Mouse (Mus musculus) layer of hippocampus, adult 2 months (tissue): ENCODE measurements at regions not wholly inside any gene's neighbourhood (a gene's known extent, or its start where the extent isn't known, plus 50 kb on each side); places are given as distances from the start of the nearest gene placed in this dataset.

Experiments used
- DNase-seq, 2 experiments: peaks; one replicate each; pipeline ENCODE4 v3.0.0; 2022; ENCODE audit warnings: low spot score in 2 of 2
- H3K27ac ChIP-seq: fragments of 200-600 bp; 2 replicates; pipeline ENCODE4 v1.8.1; 2022
- H3K4me3 ChIP-seq: fragments of 200-600 bp; 2 replicates; pipeline ENCODE4 v1.8.1; 2022; ENCODE audit warnings: mild to moderate bottlenecking
- CTCF ChIP-seq: fragments of 200-600 bp; conservative IDR thresholded peaks from 2 replicates; pipeline ENCODE4 v1.8.1; 2022; ENCODE audit warnings: antibody characterized with exemption, mild to moderate bottlenecking, moderate library complexity

DNA sequence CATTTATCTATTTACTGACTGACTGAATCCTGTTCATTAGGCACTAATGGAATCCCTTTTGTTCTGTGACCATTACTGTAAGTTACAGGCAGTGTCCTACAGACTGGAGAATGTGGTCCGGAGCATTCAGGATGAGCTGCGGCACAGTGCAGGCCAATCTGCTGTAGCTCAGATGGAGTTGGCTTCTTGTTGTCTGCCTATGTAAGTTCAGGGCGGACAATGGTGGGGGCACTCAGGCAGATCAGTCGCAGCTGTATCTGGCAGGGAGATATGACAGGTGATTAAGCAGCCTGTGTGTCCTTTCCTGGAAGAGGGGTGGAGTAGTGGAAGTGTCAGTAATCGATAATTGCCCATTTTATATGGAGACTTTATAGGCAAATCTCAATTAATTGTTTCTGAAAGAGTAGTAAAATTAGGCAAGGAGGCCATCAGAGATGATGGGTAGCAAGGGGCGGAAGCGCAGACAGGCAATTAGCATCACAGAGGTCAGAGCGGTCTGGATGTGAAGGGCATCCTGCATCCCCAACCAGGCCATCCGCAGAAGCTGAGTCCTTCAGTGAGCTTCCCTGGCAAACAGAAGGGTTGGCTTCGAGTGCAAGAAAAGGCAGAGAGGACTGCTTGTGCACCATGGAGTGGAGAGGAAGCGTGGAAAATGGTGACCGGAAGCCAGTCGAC lies 197.2 kb downstream of the Ppp4r2 start:
- no peak overlapping the region for H3K27ac ChIP-seq
- DNase-seq = no peak
- no peak for TF ChIP-seq CTCF

DNA sequence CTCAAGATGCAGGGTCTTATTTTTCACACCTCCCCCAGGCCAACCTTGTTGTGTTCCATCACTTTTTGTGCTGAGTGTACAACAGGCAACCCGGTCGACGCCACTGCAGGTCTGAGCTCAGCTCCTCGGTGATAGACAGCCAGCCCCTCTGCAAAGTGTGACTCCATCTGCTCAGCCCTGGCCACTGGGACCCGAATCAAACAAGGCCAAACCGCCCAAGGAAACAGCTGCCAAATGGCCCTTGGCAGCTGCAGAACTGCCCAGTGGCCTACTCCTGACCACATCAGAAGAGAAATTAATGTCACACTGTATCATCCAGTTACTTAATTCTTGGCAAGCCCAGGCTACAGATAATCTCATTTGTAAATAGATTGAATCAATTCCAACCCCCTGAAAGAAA lies 213.3 kb downstream of the Ppp4r2 start:
- H3K4me3 ChIP-seq = no peak overlapping the region
- no peak for TF ChIP-seq CTCF
- no peak for DNase-seq
- no peak overlapping the region for H3K27ac ChIP-seq

More for the DNA sequence above, 197.2 kb downstream of the Ppp4r2 start:
- no peak overlapping the region for H3K4me3 ChIP-seq

- no peak for DNase-seq
- no peak for TF ChIP-seq CTCF
- Histone ChIP-seq H3K27ac (no peak overlapping the region), H3K4me3 (no peak overlapping the region)
These were observed 213.8 kb downstream of the Ppp4r2 start for GRCm38 (mm10) chr6:101047195-101047594.

DNA sequence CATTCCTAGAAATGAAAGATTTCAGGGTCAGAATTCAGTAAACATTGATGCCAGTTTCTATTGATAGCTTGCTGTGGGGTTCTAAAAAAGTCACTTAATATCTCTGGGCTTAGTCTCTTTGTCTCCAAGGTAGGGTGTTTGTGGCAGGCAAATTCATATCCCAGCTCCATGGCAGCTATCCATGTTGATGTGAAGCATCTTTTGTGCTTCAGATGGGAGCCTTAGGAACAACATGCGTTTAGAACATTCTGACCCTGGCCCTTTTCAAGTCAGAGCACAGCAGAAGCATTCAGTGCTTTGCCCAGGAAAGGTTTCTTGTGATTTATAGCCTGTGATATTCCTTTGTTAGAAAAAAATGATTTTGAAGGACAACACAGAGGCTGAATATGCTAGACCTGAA lies 215.0 kb downstream of the Ppp4r2 start:
- no peak for DNase-seq
- H3K27ac ChIP-seq = no peak overlapping the region
- no peak for TF ChIP-seq CTCF

DNA sequence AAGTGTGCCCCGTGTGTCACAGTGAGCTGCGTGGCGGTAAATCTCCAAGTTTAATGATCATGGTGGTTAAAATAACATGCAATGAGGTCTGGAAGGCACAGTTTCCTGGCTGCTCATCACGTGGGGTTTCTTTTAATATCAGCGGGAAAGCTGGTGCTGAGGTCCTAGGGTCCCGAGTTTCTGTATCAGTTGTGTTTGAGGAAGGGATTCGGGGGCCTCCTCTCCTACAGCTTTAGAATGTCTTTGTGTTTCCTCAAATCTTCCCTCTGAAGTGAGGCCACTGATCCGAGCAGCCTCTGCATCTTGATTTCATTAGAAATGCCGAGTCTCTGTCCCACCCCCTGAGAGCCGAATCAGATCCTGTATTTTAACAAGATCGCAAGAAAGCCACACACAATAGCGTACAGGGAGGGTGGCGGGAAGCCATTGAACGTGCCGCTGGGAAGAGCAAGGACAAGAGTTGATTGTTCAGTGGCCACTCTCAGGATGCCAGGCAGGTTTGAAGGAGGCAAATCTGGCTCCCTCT lies 215.5 kb downstream of the Ppp4r2 start:
- Histone ChIP-seq H3K4me3 (no peak overlapping the region), H3K27ac (no peak overlapping the region)
- no peak for DNase-seq
- TF ChIP-seq CTCF = no peak

More for the DNA sequence above, 215.0 kb downstream of the Ppp4r2 start:
- no peak overlapping the region for H3K4me3 ChIP-seq

GRCm38 (mm10) chr6:101054880-101055279 lies 221.5 kb downstream of the Ppp4r2 start:
- Histone ChIP-seq H3K27ac (no peak overlapping the region), H3K4me3 (no peak overlapping the region)
- TF ChIP-seq CTCF = no peak
- no peak for DNase-seq

- no peak for TF ChIP-seq CTCF
- DNase-seq = peak; percentile 34 to 37
- H3K27ac ChIP-seq = 0 out of 2 replicates have a peak overlapping the region, but pooled peaks have one; percentile 14
- H3K4me3 ChIP-seq = peak overlapping the region; percentile 47
These were observed 222.9 kb downstream of the Ppp4r2 start for GRCm38 (mm10) chr6:101056318-101056717.

GRCm38 (mm10) chr6:101059058-101059457 lies 225.6 kb downstream of the Ppp4r2 start:
- no peak overlapping the region for H3K27ac ChIP-seq
- no peak for TF ChIP-seq CTCF
- DNase-seq = no peak
- H3K4me3 ChIP-seq = no peak overlapping the region

GRCm38 (mm10) chr6:101062186-101062585 lies 228.8 kb downstream of the Ppp4r2 start:
- Histone ChIP-seq H3K4me3 (no peak overlapping the region), H3K27ac (no peak overlapping the region)
- TF ChIP-seq CTCF = no peak
- no peak for DNase-seq

DNA sequence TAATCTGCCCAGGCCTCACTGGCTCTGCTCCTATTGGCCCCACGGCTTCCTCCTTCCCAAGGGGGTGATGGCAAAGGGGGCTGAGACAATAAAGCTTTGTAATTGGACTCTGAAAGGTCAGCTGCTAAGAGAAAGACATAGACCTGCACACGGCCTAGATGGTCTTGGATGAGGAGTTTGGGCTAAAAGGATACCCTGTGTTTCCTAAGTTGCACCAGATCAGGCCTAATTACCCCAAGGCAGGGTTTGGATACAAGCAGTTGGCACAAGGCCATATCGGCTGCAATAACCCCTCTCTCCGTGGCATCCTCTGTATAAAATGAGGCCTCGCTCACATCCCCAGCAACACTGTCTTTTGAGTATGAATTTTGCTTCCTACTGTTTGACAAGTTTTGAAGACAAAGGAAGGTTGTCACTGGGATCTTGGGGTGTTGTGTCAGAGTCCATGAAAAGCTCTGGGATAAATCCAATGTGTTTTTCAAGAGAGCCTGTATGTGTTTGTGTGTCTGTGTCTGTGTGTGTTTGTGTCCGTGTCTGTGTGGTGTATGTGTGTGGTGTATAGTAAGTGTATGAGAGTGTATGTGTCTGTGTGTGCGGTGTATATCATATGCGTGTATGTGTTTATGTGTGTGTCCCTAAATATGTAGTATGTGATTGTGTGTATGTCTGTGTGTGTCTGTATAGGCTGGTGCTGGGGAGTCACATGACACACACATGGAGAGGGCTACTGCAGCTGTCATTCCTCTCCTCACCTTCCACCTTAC lies 242.5 kb downstream of the Ppp4r2 start:
- H3K27ac ChIP-seq = no peak overlapping the region
- H3K4me3 ChIP-seq = no peak overlapping the region
- TF ChIP-seq CTCF = no peak
- DNase-seq = no peak

GRCm38 (mm10) chr6:101078294-101078693 lies 244.9 kb downstream of the Ppp4r2 start:
- DNase-seq = no peak
- Histone ChIP-seq H3K27ac (no peak overlapping the region), H3K4me3 (no peak overlapping the region)
- TF ChIP-seq CTCF = no peak

DNA sequence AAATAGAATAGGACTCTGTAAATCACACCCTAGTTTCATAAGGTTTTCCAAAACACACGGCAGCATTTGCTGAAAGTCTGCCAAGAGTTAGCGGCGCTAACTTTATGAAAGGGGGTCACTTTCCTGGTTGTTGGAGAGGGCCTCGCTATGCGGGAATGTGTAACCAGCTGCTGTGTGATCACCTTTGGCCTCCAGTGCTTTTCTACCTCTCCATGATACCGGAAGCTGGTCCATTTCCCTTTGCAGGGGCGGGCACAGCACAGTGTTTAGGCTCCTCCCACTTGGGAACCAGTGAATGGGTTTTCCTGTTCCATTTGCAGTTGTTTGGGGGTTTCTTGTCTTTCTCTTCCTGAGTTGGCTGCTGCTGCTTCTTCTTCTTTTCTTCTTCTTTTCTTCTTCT lies 250.3 kb downstream of the Ppp4r2 start:
- no peak for DNase-seq
- no peak for TF ChIP-seq CTCF
- Histone ChIP-seq H3K4me3 (no peak overlapping the region), H3K27ac (no peak overlapping the region)

DNA sequence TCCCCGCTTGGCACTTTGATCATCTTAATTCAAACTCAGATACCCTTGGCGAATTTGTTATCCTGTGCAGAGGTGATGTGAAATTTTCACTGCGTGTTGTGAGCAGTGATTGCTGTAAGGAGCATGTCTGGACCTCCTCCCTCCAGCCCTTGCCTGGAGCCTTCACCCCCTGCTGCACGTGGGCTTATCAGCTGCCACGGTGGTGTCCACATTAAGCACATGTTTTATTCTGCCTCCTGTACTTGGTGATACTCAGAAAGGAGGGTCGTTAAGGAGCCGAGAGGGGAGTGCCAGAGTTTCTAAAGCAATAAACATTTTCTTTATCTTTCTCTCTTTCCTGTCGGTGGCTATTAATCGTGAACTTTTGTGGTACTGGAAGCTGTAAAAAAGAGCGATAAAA lies 258.8 kb downstream of the Ppp4r2 start:
- no peak overlapping the region for H3K27ac ChIP-seq
- H3K4me3 ChIP-seq = no peak overlapping the region
- DNase-seq = no peak
- no peak for TF ChIP-seq CTCF
